Mouse (Mus musculus) midbrain, embryonic 12.5 days (tissue): ENCODE results near the gene Smg1. TPM values are rescaled to one million over a fixed set of nuclear protein-coding genes. Genes with fewer than 3 reads are reported as not detected.

ENCODE experiments used
- ATAC-seq: fragments of 200-750 bp; cut with Nextera tagmentation; 2 replicates; pipeline ENCODE4 v1.8.0; 2017; ENCODE audit warnings: low read depth, moderate TSS enrichment, moderate library complexity; ENCODE audit not compliant: low FRiP score
- H3K27ac ChIP-seq: fragments of 300-500 bp; sonication (generic); replicated peaks from 2 replicates; pipeline ENCODE4 v1.5.1; 2016; ENCODE audit warnings: mild to moderate bottlenecking
- H3K27me3 ChIP-seq: fragments of 300-500 bp; sonication (generic); 2 replicates; pipeline ENCODE4 v1.6.1; 2016; ENCODE audit warnings: mild to moderate bottlenecking
- H3K36me3 ChIP-seq: fragments of 300-500 bp; sonication (generic); 2 replicates; pipeline ENCODE4 v1.6.1; 2016
- H3K4me1 ChIP-seq: fragments of 300-500 bp; sonication (generic); 2 replicates; pipeline ENCODE4 v1.6.1; 2016
- H3K4me2 ChIP-seq: fragments of 300-500 bp; sonication (generic); replicated peaks from 2 replicates; pipeline ENCODE4 v1.6.1; 2016; ENCODE audit warnings: mild to moderate bottlenecking, moderate library complexity
- H3K4me3 ChIP-seq: fragments of 300-500 bp; sonication (generic); 2 replicates; pipeline ENCODE4 v1.5.1; 2016; ENCODE audit warnings: mild to moderate bottlenecking
- H3K9ac ChIP-seq: fragments of 300-500 bp; sonication (generic); replicated peaks from 2 replicates; pipeline ENCODE4 v1.6.1; 2016; ENCODE audit warnings: mild to moderate bottlenecking, moderate library complexity
- H3K9me3 ChIP-seq: fragments of 300-500 bp; sonication (generic); 2 replicates; pipeline ENCODE4 v1.6.1; 2016; ENCODE audit warnings: mild to moderate bottlenecking
- WGBS: fragments of 180-500 bp; shearing (Covaris S2); methylation state at CpG from one replicate; pipeline ENCODE4 v1.1.7; 2016; 5-methylcytosine and 5-hydroxymethylcytosine counted together
- polyA plus RNA-seq: library from polyadenylated mRNA; unstranded; fragments of >200 nt; fragmentation: Nextera tagmentation; extraction: Ambion mirVana; gene quantifications from 2 replicates; pipeline ENCODE4 v1.2.1, GENCODE M21; 2016

The Smg1 gene
- polyA plus RNA-seq, 1 experiment from 2014 or later, result 25.1 TPM

DNA sequence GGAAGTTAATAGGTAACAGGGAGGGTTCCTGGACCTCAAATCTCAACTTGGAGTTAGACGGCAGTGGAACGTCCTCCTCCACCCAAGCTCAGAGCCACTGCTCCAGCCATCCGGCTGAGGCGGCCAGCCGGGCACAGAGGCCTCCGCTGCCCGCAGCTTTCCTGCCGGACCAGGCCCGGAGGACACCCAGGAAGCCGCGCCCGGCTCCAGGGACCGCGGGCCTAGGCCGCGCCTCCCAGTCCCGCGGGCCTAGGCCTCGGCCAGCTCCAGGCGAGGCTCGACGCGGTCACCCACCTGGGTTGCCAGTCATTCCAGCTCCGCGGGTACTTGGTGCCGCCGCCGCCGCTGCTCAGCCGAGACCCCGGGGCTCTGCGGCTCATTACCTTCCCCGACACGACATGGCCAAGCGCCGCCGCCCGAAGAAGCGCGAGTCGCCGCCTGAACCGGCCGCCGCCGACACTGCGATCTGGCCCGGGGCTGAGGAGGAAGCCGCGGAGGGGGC, 508 bp downstream of the Smg1 start:
- Histone ChIP-seq H3K4me3 (peak overlapping the region; percentile 94), H3K27me3 (no peaks in the 10 kb centered on the region), H3K36me3 (no peaks in the 10 kb centered on the region), H3K9me3 (no peaks in the 10 kb centered on the region), H3K4me1 (peaks cover 11% of the 10 kb centered on the region), H3K9ac (peak overlapping the region; percentile 99), H3K27ac (peak overlapping the region; percentile 97), H3K4me2 (peak overlapping the region; percentile 71)
- peak; percentile 62 for ATAC-seq
- under 1% methylated on average over 48 of the region's 50 CpGs for WGBS

GRCm38 (mm10) chr7:118242309-118242708, 1.2 kb downstream of the Smg1 start:
- H3K9ac ChIP-seq, result peak overlapping the region; percentile 99
- peak overlapping the region; percentile 97 for H3K27ac ChIP-seq
- no peaks in the 10 kb centered on the region for H3K27me3 ChIP-seq
- ATAC-seq, result no peak
- peak overlapping the region; percentile 71 for H3K4me2 ChIP-seq
- peak overlapping the region; percentile 94 for H3K4me3 ChIP-seq
- no peaks in the 10 kb centered on the region for H3K9me3 ChIP-seq
- peaks cover 11% of the 10 kb centered on the region for H3K4me1 ChIP-seq
- no peaks in the 10 kb centered on the region for H3K36me3 ChIP-seq
- 26% methylated on average over 6 of the region's 6 CpGs for WGBS

GRCm38 (mm10) chr7:118240402-118240801, 3.1 kb downstream of the Smg1 start:
- ATAC-seq, result no peak
- Histone ChIP-seq H3K4me3 (no peak overlapping the region), H3K4me1 (peaks cover 11% of the 10 kb centered on the region), H3K27me3 (no peaks in the 10 kb centered on the region), H3K36me3 (no peaks in the 10 kb centered on the region), H3K9me3 (no peaks in the 10 kb centered on the region), H3K27ac (no peak overlapping the region), H3K4me2 (no peak overlapping the region), H3K9ac (no peak overlapping the region)

DNA sequence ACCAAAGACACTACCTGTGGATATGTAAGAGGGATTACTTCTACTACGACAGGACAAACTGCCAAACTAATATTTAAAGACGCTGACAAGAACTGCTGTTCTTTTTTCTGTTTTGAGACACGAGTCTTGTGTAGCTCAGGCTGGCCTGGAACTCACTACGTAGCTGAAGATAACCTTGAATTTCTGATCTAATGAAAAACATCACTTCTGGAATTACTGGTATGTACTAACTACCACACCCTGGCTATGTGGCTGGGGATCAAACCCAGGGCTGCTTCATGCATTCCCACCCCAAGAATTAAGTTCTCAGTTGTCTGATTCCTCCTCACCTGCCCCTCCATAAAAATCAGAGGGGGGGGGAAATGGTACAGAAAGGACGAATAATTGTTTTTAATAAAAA, 3.5 kb downstream of the Smg1 start:
- H3K4me2 ChIP-seq, result no peak overlapping the region
- WGBS, result 92% methylated on average over 5 of the region's 5 CpGs
- H3K36me3 ChIP-seq, result no peaks in the 10 kb centered on the region

GRCm38 (mm10) chr7:118236949-118237348, 6.5 kb downstream of the Smg1 start:
- ATAC-seq, result no peak
- H3K27ac ChIP-seq, result no peak overlapping the region
- H3K9me3 ChIP-seq, result no peaks in the 10 kb centered on the region
- no peak overlapping the region for H3K4me2 ChIP-seq
- no peak overlapping the region for H3K4me3 ChIP-seq
- H3K36me3 ChIP-seq, result no peaks in the 10 kb centered on the region
- H3K9ac ChIP-seq, result no peak overlapping the region
- H3K4me1 ChIP-seq, result peaks cover 8% of the 10 kb centered on the region
- H3K27me3 ChIP-seq, result no peaks in the 10 kb centered on the region

More for the DNA sequence above, 3.5 kb downstream of the Smg1 start:
- Histone ChIP-seq H3K9ac (no peak overlapping the region), H3K9me3 (no peaks in the 10 kb centered on the region), H3K27me3 (no peaks in the 10 kb centered on the region), H3K27ac (no peak overlapping the region), H3K4me3 (no peak overlapping the region), H3K4me1 (peaks cover 11% of the 10 kb centered on the region)
- ATAC-seq, result no peak

- Histone ChIP-seq H3K4me3 (no peak overlapping the region), H3K36me3 (no peaks in the 10 kb centered on the region), H3K27me3 (no peaks in the 10 kb centered on the region), H3K4me1 (no peaks in the 10 kb centered on the region), H3K9me3 (no peaks in the 10 kb centered on the region), H3K9ac (no peak overlapping the region), H3K27ac (no peak overlapping the region), H3K4me2 (no peak overlapping the region)
- WGBS, result 94% methylated on average over 1 of the region's 1 CpGs
- ATAC-seq, result no peak
Observed at GRCm38 (mm10) chr7:118234236-118234635, 9.2 kb downstream of the Smg1 start.

- Histone ChIP-seq H3K27me3 (no peaks in the 10 kb centered on the region), H3K36me3 (no peaks in the 10 kb centered on the region), H3K9me3 (no peaks in the 10 kb centered on the region), H3K4me2 (no peak overlapping the region), H3K4me1 (no peaks in the 10 kb centered on the region), H3K9ac (no peak overlapping the region), H3K27ac (no peak overlapping the region), H3K4me3 (no peak overlapping the region)
- ATAC-seq, result no peak
Observed at GRCm38 (mm10) chr7:118232613-118233012, 10.9 kb downstream of the Smg1 start.

- Histone ChIP-seq H3K36me3 (no peaks in the 10 kb centered on the region), H3K4me3 (no peak overlapping the region), H3K4me1 (no peaks in the 10 kb centered on the region), H3K9ac (no peak overlapping the region), H3K27ac (no peak overlapping the region), H3K9me3 (0 out of 2 replicates have a peak, but pooled peaks cover 9% of the 10 kb centered on the region), H3K4me2 (no peak overlapping the region), H3K27me3 (no peaks in the 10 kb centered on the region)
- ATAC-seq, result no peak
- 95% methylated on average over 2 of the region's 2 CpGs for whole genome bisulfite sequencing
Observed at GRCm38 (mm10) chr7:118219777-118220176, 23.7 kb downstream of the Smg1 start.

DNA sequence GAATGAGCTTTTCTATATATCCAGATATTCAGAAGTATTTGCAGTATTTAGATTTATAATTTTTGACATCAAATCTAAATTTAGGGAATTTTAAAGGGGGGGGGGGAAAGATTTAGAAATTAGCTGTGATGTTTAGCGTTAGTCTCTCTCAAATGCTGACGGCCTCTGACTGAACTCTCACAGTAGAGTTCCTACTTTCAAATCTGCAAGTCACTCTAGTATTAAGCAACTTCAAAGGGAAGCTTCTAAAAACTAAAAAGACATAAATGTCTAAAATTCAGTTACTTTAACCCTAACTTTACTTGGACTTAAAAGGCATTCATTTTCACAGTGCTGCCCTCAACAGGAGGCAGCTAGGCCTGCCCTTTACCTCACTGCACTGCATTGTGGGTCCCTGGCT, 37.1 kb downstream of the Smg1 start:
- H3K4me1 ChIP-seq, result no peaks in the 10 kb centered on the region
- no peak for ATAC-seq
- no peak overlapping the region for H3K4me3 ChIP-seq
- no peaks in the 10 kb centered on the region for H3K9me3 ChIP-seq
- H3K4me2 ChIP-seq, result no peak overlapping the region
- whole genome bisulfite sequencing, result 95% methylated on average over 2 of the region's 2 CpGs
- H3K27ac ChIP-seq, result no peak overlapping the region
- peaks cover 38% of the 10 kb centered on the region for H3K36me3 ChIP-seq
- H3K27me3 ChIP-seq, result no peaks in the 10 kb centered on the region
- H3K9ac ChIP-seq, result no peak overlapping the region

DNA sequence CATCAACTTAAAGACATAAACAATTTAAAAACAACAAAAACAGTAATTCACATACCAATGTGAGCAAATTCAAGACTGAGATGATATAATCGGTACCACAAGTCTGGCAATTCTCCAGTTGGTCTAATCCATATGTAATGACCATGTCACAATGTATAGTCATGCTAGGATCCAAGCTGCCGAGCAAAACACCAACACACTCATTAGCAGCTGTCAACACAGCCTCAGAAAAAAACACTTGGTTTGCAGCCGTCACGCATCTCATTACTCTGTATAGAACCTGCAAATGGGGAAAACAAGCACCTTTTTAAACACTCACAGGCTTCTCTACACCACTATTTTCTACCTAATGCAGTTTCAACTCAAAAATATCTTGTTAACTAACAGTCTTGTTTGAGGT, 47.7 kb downstream of the Smg1 start:
- peaks cover 33% of the 10 kb centered on the region for H3K36me3 ChIP-seq
- no peak for ATAC-seq

DNA sequence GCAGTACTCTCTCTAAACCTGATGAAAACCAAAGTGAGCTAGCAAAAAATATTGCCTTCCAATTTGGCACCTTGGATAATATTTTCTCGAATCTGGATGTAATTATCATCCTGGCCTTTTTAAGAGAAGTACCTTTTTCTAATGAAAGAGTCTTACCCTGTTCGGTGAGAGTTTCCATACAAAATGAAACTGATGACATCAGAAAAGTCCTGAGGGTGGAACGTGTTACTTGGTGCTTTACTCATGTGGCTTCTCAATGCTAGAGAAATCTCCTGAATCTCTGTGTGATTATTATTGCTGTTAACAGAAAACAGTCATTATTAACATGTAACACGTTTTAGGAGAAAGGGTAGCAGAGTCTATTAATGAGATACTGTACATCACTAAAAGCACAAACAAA, 57.6 kb downstream of the Smg1 start:
- no peak overlapping the region for H3K4me3 ChIP-seq
- ATAC-seq, result no peak
- H3K4me2 ChIP-seq, result no peak overlapping the region
- no peak overlapping the region for H3K9ac ChIP-seq
- no peaks in the 10 kb centered on the region for H3K9me3 ChIP-seq
- 95% methylated on average over 4 of the region's 4 CpGs for WGBS
- H3K27ac ChIP-seq, result no peak overlapping the region
- no peaks in the 10 kb centered on the region for H3K4me1 ChIP-seq
- H3K36me3 ChIP-seq, result peaks cover 53% of the 10 kb centered on the region
- H3K27me3 ChIP-seq, result no peaks in the 10 kb centered on the region

More for the DNA sequence above, 47.7 kb downstream of the Smg1 start:
- Histone ChIP-seq H3K4me3 (no peak overlapping the region), H3K9me3 (no peaks in the 10 kb centered on the region), H3K27me3 (no peaks in the 10 kb centered on the region), H3K4me1 (no peaks in the 10 kb centered on the region), H3K4me2 (no peak overlapping the region), H3K9ac (no peak overlapping the region), H3K27ac (no peak overlapping the region)
- 77% methylated on average over 4 of the region's 4 CpGs for WGBS

- peaks cover 55% of the 10 kb centered on the region for H3K36me3 ChIP-seq
Observed at GRCm38 (mm10) chr7:118184604-118185003, 58.9 kb downstream of the Smg1 start.

GRCm38 (mm10) chr7:118181123-118181522, 62.3 kb downstream of the Smg1 start:
- Histone ChIP-seq H3K9ac (no peak overlapping the region), H3K4me1 (no peaks in the 10 kb centered on the region), H3K4me2 (no peak overlapping the region), H3K27me3 (no peaks in the 10 kb centered on the region), H3K36me3 (peaks cover 63% of the 10 kb centered on the region), H3K4me3 (no peak overlapping the region), H3K27ac (no peak overlapping the region), H3K9me3 (no peaks in the 10 kb centered on the region)
- 90% methylated on average over 3 of the region's 3 CpGs for WGBS
- ATAC-seq, result no peak

More at GRCm38 (mm10) chr7:118184604-118185003, 58.9 kb downstream of the Smg1 start:
- Histone ChIP-seq H3K27ac (no peak overlapping the region), H3K4me3 (no peak overlapping the region), H3K9ac (no peak overlapping the region), H3K27me3 (no peaks in the 10 kb centered on the region), H3K9me3 (no peaks in the 10 kb centered on the region), H3K4me1 (no peaks in the 10 kb centered on the region), H3K4me2 (no peak overlapping the region)
- ATAC-seq, result no peak
- 95% methylated on average over 1 of the region's 1 CpGs for WGBS
